Mouse (Mus musculus): ENCODE results near the gene Dync1i2.

GRCm38 (mm10) chr2:71243058-71243672 lies 31.7 kb downstream of the Dync1i2 start:
- TF ChIP-seq POLR2A (IDR thresholded peaks at IDR 0.05; ENCODE audit: borderline replicate concordance, extremely low read depth, low read depth, low read length) (no peak), CTCF (IDR thresholded peaks at IDR 0.05; ENCODE audit: insufficient read depth, low read length) (no peak)

All from lung, adult 2 months (tissue).